Mouse (Mus musculus): ENCODE results near the gene Tbata. TPM values are rescaled to one million over a fixed set of nuclear protein-coding genes. Genes with fewer than 3 reads are reported as not detected.

Gene Tbata
- polyA plus RNA-seq, 1 experiment from 2014 or later: not detected

DNA sequence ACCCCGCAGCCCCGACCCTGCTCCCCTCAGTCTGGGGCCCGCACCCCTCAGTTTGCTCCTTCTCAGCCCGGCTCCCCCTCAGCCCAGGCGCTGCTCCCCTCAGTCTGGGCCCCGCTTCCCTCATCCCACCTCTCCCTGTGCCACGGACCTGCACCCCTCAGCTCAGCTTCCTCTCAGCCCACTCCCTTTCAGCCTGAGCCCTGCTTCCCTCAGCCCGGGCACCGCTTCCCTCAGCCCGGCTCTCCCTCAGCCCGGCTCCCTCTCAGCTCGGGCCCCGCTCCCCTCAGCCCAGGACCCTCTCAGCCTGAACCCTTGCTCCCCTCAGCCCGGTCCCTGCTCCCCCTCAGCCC is 25.0 kb upstream of the Tbata start:
- ATAC-seq (ENCODE audit: insufficient read depth, low FRiP score, low read depth): no peak; the same call in 1 of the 2 replicates

DNA sequence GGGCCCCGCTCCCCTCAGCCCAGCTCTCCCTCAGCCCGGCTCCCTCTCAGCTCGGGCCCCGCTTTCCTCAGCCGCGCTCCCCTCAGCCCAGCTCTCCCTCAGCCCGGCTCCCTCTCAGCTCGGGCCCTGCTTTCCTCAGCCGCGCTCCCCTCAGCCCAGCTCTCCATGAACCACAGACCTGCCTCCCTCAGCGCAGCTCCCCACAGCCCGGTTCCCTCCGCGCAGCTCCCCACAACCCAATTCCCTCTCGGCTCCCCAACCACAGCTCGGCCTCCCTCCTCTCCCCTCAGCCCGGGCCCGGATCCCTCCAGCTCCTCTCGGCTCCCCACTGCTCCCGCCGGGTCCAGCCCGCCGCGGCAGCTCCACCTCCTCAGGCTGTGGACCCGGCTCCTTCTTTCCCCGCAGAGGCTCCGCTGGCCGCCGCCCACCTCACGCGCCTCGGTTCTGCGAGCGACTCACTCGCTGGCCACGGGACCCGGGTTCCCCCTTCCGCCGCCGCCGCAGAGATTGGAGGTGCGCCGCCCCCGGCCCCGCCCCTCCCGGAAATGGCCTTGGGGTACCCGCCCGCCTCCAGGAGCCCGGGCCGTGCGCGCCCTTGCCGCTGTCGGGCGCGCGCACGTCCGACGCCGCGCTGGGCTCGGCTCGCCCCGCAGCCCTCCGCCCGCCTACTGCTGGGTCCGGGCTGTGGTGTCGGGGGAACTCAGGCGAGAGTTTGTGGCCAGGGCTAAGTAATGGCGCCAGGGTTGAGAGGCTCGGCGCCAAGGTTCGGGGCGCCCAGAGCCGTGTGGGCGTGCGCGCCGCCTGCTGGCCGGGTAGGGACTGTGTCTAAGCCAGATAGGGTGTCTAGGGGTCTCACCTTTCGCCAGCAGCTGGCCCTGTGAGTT is 24.4 kb upstream of the Tbata start, which contains the start of gene Sgpl1:
Sgpl1 (minus strand) TSS at position 547 of the 884 bp plus-strand sequence.
- Histone ChIP-seq H3K9ac (peak within 1 kb of the TSS; percentile 92), H3K27ac (peak within 1 kb of the TSS; percentile 97), H3K4me1 (peaks cover 7% of the 10 kb centered on the region; the same call in 1 of the 2 replicates), H3K4me2 (peak within 1 kb of the TSS; percentile 98), H3K36me3 (no peaks in the 10 kb centered on the region), H3K9me3 (no peaks in the 10 kb centered on the region), H3K4me3 (replicated peaks) (peak within 1 kb of the TSS; percentile 92), H3K27me3 (replicated peaks) (no peaks in the 10 kb centered on the region)
- ATAC-seq (ENCODE audit: insufficient read depth, low FRiP score, low read depth): peak; percentile 87
- under 1% methylated on average over 82 of the region's 82 CpGs for WGBS

More for the DNA sequence above, 25.0 kb upstream of the Tbata start:
- H3K36me3 ChIP-seq: no peaks in the 10 kb centered on the region
- no peaks in the 10 kb centered on the region for H3K9me3 ChIP-seq
- no peaks in the 10 kb centered on the region for H3K27me3 ChIP-seq (replicated peaks)
- peak overlapping the region; percentile 92 for H3K4me3 ChIP-seq (replicated peaks)
- H3K27ac ChIP-seq: peak overlapping the region; percentile 97
- WGBS: 0% methylated on average over 14 of the region's 14 CpGs
- H3K9ac ChIP-seq: peak overlapping the region; percentile 92
- H3K4me1 ChIP-seq: peaks cover 7% of the 10 kb centered on the region; the same call in 1 of the 2 replicates
- H3K4me2 ChIP-seq: peak overlapping the region; percentile 98

DNA sequence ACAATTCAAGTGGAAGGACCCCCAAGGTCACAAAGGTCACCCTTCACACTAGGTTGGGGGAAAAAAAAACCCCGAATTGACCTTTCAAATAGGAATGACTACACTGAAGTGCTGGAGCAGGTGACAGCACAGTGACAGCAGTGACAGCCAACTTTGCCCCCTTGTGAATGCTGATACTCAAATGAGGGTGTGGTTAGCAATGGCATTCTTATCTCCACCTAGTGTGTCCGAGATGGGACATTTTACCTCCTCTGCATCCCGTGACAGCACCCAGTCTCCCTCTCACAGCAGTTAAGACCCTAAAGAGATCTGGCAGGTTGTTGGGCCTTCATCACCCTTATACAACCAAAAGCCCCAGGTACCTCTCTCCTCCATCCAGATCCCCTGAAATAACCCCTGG is 22.3 kb upstream of the Tbata start:
- WGBS: 61% methylated on average over 3 of the region's 3 CpGs
- no peak for ATAC-seq (ENCODE audit: insufficient read depth, low FRiP score, low read depth)
- no peak overlapping the region for H3K4me3 ChIP-seq (replicated peaks)

DNA sequence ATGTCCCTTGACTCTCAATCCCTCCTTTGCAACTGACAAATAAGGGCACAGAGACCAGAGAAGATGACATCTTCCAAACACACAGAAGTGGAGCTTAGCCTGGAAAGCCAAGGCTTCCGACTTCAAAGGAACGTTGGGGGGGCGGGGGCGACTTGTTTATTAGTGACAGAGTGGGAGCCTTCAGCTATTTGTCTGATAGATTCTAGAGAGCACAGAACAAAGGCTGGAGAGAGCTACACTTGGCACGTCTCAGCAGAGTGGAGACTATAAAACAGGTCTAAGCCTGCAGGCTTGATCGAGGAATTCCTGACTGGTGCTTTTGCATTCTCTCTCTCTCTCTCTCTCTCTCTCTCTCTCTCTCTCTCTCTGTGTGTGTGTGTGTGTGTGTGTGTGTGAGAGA is 21.1 kb upstream of the Tbata start:
- Histone ChIP-seq H3K9me3 (no peaks in the 10 kb centered on the region), H3K36me3 (no peaks in the 10 kb centered on the region), H3K27ac (0 out of 2 replicates have a peak overlapping the region, but pooled peaks have one; percentile 31), H3K27me3 (replicated peaks) (no peaks in the 10 kb centered on the region), H3K4me2 (no peak overlapping the region), H3K9ac (no peak overlapping the region), H3K4me1 (peaks cover 8% of the 10 kb centered on the region; the same call in 1 of the 2 replicates), H3K4me3 (replicated peaks) (no peak overlapping the region)
- no peak for ATAC-seq (ENCODE audit: insufficient read depth, low FRiP score, low read depth)
- 27% methylated on average over 6 of the region's 6 CpGs for WGBS

More for the DNA sequence above, 22.3 kb upstream of the Tbata start:
- Histone ChIP-seq H3K4me1 (peaks cover 11% of the 10 kb centered on the region; the same call in 1 of the 2 replicates), H3K9me3 (no peaks in the 10 kb centered on the region), H3K36me3 (no peaks in the 10 kb centered on the region), H3K4me2 (no peak overlapping the region), H3K9ac (no peak overlapping the region), H3K27ac (no peak overlapping the region), H3K27me3 (replicated peaks) (no peaks in the 10 kb centered on the region)

DNA sequence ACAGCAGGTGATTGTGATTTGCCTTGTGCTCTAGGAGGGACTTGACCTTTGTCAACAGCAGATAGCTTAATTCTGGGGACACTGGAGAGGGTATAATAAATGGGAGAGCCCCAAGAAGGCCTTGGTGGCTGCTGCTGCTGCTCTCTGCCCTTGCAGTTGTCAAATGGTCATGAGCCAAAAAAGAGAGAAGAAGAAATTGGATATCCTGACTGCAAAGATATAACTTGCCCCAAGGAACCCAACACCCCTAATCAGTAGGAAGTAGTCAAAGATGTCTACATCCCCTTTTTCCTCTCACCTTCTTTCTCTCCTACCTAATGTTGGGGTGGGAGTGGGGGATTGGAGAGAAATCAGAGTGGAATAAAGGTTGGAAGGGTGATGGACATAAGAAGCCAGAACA is 19.6 kb upstream of the Tbata start:
- Histone ChIP-seq H3K27ac (no peak overlapping the region), H3K4me3 (replicated peaks) (no peak overlapping the region), H3K4me1 (0 out of 2 replicates have a peak, but pooled peaks cover 4% of the 10 kb centered on the region), H3K4me2 (no peak overlapping the region), H3K9me3 (no peaks in the 10 kb centered on the region), H3K27me3 (replicated peaks) (no peaks in the 10 kb centered on the region), H3K9ac (no peak overlapping the region), H3K36me3 (no peaks in the 10 kb centered on the region)
- ATAC-seq (ENCODE audit: insufficient read depth, low FRiP score, low read depth): no peak

DNA sequence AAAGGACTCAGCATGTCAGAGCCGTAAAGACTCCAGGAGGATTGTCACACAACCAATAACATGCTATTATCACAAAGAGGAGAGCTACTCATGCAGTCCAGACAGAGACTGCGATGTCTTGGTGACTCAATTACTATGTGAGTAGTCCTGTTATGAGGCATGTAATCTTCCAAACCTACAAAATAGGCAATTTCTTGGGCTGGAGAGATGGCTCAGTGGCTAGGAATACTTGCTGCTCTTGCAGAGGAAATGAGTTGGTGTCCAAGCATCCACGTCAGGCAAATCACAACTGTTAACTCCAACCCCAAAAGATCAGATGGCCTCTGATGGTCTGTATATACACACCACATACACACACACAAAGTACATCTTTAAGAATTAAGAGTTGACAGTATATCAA is 16.1 kb upstream of the Tbata start:
- H3K27ac ChIP-seq: no peak overlapping the region

DNA sequence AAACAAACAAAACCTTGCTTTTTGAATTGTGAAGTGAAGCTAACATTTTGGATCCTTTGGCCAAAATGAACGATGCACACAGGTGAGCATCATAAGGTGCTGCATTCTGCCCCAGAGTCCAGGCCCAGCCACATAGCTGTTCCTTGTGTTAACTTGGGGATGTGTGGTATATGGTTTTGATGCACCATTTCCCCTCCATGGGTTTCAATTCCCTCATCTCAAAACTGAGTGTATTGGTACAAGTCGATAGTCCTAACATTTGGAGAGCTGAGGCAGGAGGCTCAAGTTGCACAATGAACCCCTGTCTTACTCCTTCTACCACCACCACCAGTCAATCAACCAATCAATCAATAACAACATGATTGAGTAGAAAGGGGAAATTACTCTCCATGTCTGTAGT is 15.3 kb upstream of the Tbata start:
- no peak overlapping the region for H3K4me2 ChIP-seq
- no peaks in the 10 kb centered on the region for H3K36me3 ChIP-seq
- no peak overlapping the region for H3K27ac ChIP-seq
- H3K4me1 ChIP-seq: 0 out of 2 replicates have a peak, but pooled peaks cover 4% of the 10 kb centered on the region
- no peak overlapping the region for H3K9ac ChIP-seq
- no peak for ATAC-seq (ENCODE audit: insufficient read depth, low FRiP score, low read depth)
- H3K9me3 ChIP-seq: no peaks in the 10 kb centered on the region
- H3K27me3 ChIP-seq (replicated peaks): no peaks in the 10 kb centered on the region
- WGBS: 87% methylated on average over 2 of the region's 2 CpGs
- H3K4me3 ChIP-seq (replicated peaks): no peak overlapping the region

More for the DNA sequence above, 16.1 kb upstream of the Tbata start:
- no peaks in the 10 kb centered on the region for H3K9me3 ChIP-seq
- H3K4me3 ChIP-seq (replicated peaks): no peak overlapping the region
- 73% methylated on average over 3 of the region's 3 CpGs for WGBS
- no peak for ATAC-seq (ENCODE audit: insufficient read depth, low FRiP score, low read depth)
- 0 out of 2 replicates have a peak, but pooled peaks cover 4% of the 10 kb centered on the region for H3K4me1 ChIP-seq
- H3K9ac ChIP-seq: no peak overlapping the region
- no peak overlapping the region for H3K4me2 ChIP-seq
- no peaks in the 10 kb centered on the region for H3K36me3 ChIP-seq
- H3K27me3 ChIP-seq (replicated peaks): no peaks in the 10 kb centered on the region

DNA sequence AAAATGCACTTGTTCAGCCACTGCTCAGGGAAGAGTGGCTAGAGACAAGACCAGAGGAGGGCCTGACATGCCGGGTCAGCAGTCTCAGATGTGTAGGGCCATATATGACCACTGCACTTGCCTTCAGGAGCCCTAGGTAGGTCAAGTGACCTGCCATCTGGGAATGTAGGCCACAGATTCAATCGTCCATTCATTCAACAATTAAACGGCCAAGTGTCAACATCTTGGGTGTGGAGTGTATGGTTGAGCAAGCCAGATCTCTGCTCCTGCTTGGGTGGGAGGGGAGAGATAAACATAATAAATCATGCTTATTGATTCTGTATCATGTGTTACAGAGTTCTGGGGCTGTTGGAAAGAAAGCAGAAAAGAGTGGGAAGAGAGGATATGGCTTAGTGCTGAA is 13.2 kb upstream of the Tbata start:
- WGBS: 53% methylated on average over 3 of the region's 3 CpGs
- no peaks in the 10 kb centered on the region for H3K9me3 ChIP-seq
- no peak overlapping the region for H3K4me2 ChIP-seq

DNA sequence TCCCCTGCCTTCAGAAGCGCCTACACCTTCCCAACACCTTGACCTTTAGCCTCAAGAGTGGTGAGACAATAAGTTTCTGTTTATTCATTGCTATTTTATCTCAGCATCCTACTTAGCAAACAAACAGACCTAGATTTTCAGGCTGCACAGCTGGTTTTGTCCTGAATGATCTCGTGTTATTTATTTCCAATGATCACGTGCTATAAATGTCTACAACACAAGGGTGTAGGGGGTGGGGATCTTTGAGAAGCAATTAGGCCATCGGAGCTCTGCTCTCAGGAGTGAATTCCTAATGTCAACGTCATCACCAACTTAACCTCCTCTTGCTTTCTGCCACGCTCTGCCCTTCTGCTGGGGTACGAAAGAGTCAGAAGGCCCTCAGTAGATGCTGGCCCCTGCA is 11.7 kb upstream of the Tbata start:
- Histone ChIP-seq H3K27ac (no peak overlapping the region), H3K36me3 (no peaks in the 10 kb centered on the region), H3K27me3 (replicated peaks) (no peaks in the 10 kb centered on the region), H3K9me3 (no peaks in the 10 kb centered on the region), H3K4me1 (no peaks in the 10 kb centered on the region), H3K4me2 (no peak overlapping the region), H3K9ac (no peak overlapping the region), H3K4me3 (replicated peaks) (no peak overlapping the region)
- 62% methylated on average over 7 of the region's 7 CpGs for WGBS
- ATAC-seq (ENCODE audit: insufficient read depth, low FRiP score, low read depth): no peak

More for the DNA sequence above, 13.2 kb upstream of the Tbata start:
- Histone ChIP-seq H3K27ac (no peak overlapping the region), H3K4me3 (replicated peaks) (no peak overlapping the region), H3K9ac (no peak overlapping the region), H3K27me3 (replicated peaks) (no peaks in the 10 kb centered on the region), H3K4me1 (no peaks in the 10 kb centered on the region), H3K36me3 (no peaks in the 10 kb centered on the region)
- ATAC-seq (ENCODE audit: insufficient read depth, low FRiP score, low read depth): no peak

DNA sequence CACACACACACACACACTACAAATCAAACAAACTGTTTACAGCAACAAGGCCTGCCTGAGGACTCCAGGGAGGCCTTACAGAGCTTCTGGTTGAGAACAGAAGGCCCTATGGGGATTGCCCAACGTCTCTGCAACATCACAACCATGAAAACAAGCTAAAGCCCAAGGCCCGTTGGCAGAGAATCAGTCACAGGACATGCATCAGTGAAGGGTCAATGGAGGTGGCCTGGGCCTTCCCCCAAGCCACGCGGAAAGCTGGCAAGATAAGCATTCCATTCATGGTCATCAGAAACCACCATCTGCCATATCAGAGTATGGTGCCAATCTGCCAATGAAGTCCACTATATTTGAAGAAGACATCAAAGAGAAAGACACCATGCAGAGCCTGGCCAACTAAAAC is 11.1 kb upstream of the Tbata start:
- no peak overlapping the region for H3K9ac ChIP-seq
- no peak overlapping the region for H3K27ac ChIP-seq
- WGBS: 76% methylated on average over 4 of the region's 4 CpGs
- no peaks in the 10 kb centered on the region for H3K27me3 ChIP-seq (replicated peaks)
- H3K4me2 ChIP-seq: no peak overlapping the region
- no peaks in the 10 kb centered on the region for H3K36me3 ChIP-seq
- no peak overlapping the region for H3K4me3 ChIP-seq (replicated peaks)
- ATAC-seq (ENCODE audit: insufficient read depth, low FRiP score, low read depth): no peak
- H3K4me1 ChIP-seq: no peaks in the 10 kb centered on the region
- H3K9me3 ChIP-seq: no peaks in the 10 kb centered on the region

DNA sequence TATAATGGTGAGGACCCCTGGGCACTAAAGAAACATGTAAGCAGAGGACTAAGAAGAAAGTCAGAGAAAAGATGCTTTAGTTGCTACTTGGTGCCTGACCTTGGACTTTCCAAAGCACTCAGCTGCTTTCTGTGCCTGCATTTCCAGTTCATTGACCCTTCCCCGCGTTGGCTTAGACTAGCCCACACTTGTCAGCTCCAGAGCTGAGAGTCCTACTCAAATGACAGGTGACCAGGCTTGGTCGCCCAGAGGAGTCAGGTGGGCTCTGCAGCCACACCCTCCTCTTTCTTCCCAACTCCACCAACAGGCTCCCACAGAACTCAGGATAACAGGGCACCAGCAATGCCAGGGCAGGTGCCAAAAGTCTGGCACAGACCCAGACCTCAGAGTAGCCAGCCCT is 9.4 kb upstream of the Tbata start:
- Histone ChIP-seq H3K27ac (no peak overlapping the region), H3K27me3 (replicated peaks) (no peaks in the 10 kb centered on the region), H3K9ac (no peak overlapping the region), H3K36me3 (no peaks in the 10 kb centered on the region), H3K4me1 (no peaks in the 10 kb centered on the region), H3K4me2 (no peak overlapping the region), H3K9me3 (no peaks in the 10 kb centered on the region), H3K4me3 (replicated peaks) (no peak overlapping the region)
- no peak for ATAC-seq (ENCODE audit: insufficient read depth, low FRiP score, low read depth)
- WGBS: 68% methylated on average over 3 of the region's 3 CpGs

DNA sequence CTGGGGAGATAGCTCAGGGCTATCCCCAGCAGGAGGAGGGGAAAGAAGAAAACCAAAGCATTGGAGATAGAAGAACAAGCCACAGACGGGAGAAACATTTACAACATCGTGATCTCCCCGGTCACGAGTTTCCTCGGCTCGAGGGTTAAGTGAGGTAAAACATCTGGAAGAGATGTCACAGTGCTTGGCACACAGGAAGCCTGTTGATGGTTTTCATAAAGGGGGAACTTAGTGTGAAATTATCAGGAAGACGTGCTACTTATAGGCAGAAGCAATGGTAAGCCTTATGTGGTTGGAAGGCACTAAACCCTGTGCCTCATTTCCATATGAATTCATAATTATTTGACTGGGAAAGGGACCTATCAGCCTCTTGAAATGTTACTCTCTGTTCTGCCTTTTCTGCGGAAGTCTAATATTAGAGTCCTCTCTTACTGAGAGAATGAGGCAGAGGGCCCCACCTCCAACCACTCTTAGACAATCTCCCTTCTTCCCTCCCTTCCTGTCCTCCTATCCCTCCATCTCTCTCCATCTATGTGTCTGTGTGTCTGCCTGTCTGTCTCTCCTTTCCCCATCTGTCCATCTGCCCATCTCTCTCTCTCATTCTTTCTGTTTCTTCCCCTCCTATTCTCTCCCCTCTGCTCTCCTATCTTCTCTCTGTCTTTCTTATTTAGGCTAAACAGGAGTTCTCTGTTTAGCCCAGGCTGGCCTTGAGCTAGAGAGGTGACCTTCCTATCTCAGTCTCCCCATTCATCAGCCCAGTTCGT is 4.2 kb upstream of the Tbata start:
- Histone ChIP-seq H3K9ac (no peak overlapping the region), H3K9me3 (no peaks in the 10 kb centered on the region), H3K27me3 (replicated peaks) (no peaks in the 10 kb centered on the region), H3K4me2 (no peak overlapping the region), H3K4me1 (no peaks in the 10 kb centered on the region), H3K36me3 (no peaks in the 10 kb centered on the region), H3K4me3 (replicated peaks) (no peak overlapping the region), H3K27ac (no peak overlapping the region)
- ATAC-seq (ENCODE audit: insufficient read depth, low FRiP score, low read depth): no peak
- WGBS: 42% methylated on average over 9 of the region's 9 CpGs

All from stomach, embryonic 15.5 days (tissue).